Mouse (Mus musculus) hindbrain, embryonic 12.5 days (tissue): ENCODE data around the gene Atxn3. TPM values are rescaled to one million over a fixed set of nuclear protein-coding genes. Genes with fewer than 3 reads are reported as not detected.

Experiments
- polyA plus RNA-seq: library from polyadenylated mRNA; unstranded; fragments of >200 nt; fragmentation: Nextera tagmentation; extraction: Ambion mirVana; gene quantifications from 2 replicates; pipeline ENCODE4 v1.2.1, GENCODE M21; 2016

The Atxn3 gene
- polyA plus RNA-seq, 1 experiment from 2014 or later, result 16.2 TPM

Other genes with a start within 250 kb of the Atxn3 start
- 0.23 and 0.53 TPM in 2 replicates for gene Tc2n, start 239.7 kb downstream of the Atxn3 start, polyA plus RNA-seq
- 24.4 and 30.6 TPM in 2 replicates for gene Fbln5, start 139.2 kb downstream of the Atxn3 start, polyA plus RNA-seq
- 25.7 and 28.5 TPM in 2 replicates for gene Trip11, start 45.0 kb downstream of the Atxn3 start, polyA plus RNA-seq
- 34.2 and 36.5 TPM in 2 replicates for gene Cpsf2, start 17.7 kb upstream of the Atxn3 start, polyA plus RNA-seq
- gene Slc24a4, start 170.5 kb upstream of the Atxn3 start, polyA plus RNA-seq, result 1.0 and 1.2 TPM in 2 replicates